Mouse (Mus musculus): Measurements from ENCODE around the gene Defa25. TPM values are rescaled to one million over a fixed set of nuclear protein-coding genes. Genes with fewer than 3 reads are reported as not detected.
"Not testable (repeated sequence)": the region's sequence is repeated elsewhere in the genome, so short reads cannot be mapped to it uniquely, and the experiment has no call there.

Gene Defa25
- polyA plus RNA-seq (2015; fragmentation: Nextera tagmentation; extraction: Ambion mirVana): not detected in 2 replicates

- not testable (repeated sequence) for ATAC-seq (replicated peaks; ENCODE audit: low FRiP score)
Measured at GRCm38 (mm10) chr8:21084142-21084541, at the start of gene Defa25. TSS of gene Defa25 (plus strand) at chr8:21084442.

GRCm38 (mm10) chr8:21054747-21055146, 29.5 kb upstream of the Defa25 start, which contains the start of gene Defa23:
TSS of gene Defa23 (plus strand) at chr8:21055047.
- no CpG with 5 or more reads among the region's 1 CpGs for WGBS
- not testable (repeated sequence) for H3K4me3 ChIP-seq (replicated peaks); H3K9me3 ChIP-seq (replicated peaks); H3K9ac ChIP-seq; H3K27me3 ChIP-seq; H3K4me1 ChIP-seq; ATAC-seq (replicated peaks; ENCODE audit: low FRiP score); H3K4me2 ChIP-seq; H3K36me3 ChIP-seq; H3K27ac ChIP-seq

More at GRCm38 (mm10) chr8:21084142-21084541, at the start of gene Defa25:
- H3K4me2 ChIP-seq; H3K4me3 ChIP-seq (replicated peaks); H3K9ac ChIP-seq; H3K27ac ChIP-seq; H3K4me1 ChIP-seq; H3K9me3 ChIP-seq (replicated peaks); H3K36me3 ChIP-seq; H3K27me3 ChIP-seq: not testable (repeated sequence)

- not testable (repeated sequence) for H3K27ac ChIP-seq; H3K4me3 ChIP-seq (replicated peaks); ATAC-seq (replicated peaks; ENCODE audit: low FRiP score); H3K27me3 ChIP-seq; H3K36me3 ChIP-seq; H3K4me2 ChIP-seq; H3K9me3 ChIP-seq (replicated peaks); H3K9ac ChIP-seq; H3K4me1 ChIP-seq
- 76% methylated on average over 1 of the region's 1 CpGs for WGBS
Measured at GRCm38 (mm10) chr8:21064738-21065137, 19.5 kb upstream of the Defa25 start, which contains the start of gene Defa35. TSS of gene Defa35 (plus strand) at chr8:21065038.

- Histone ChIP-seq H3K27ac (no peak overlapping the region), H3K36me3 (no peaks in the 10 kb centered on the region), H3K4me1 (no peaks in the 10 kb centered on the region), H3K4me3 (replicated peaks) (no peak overlapping the region), H3K9me3 (replicated peaks) (no peaks in the 10 kb centered on the region), H3K27me3 (no peaks in the 10 kb centered on the region), H3K4me2 (no peak overlapping the region), H3K9ac (no peak overlapping the region)
- ATAC-seq (replicated peaks; ENCODE audit: low FRiP score): no peak
- 38% methylated on average over 4 of the region's 4 CpGs for WGBS
Measured at GRCm38 (mm10) chr8:21093106-21093505, 8.9 kb downstream of the Defa25 start.

- H3K27me3 ChIP-seq; H3K36me3 ChIP-seq; H3K27ac ChIP-seq; H3K9me3 ChIP-seq (replicated peaks); H3K4me1 ChIP-seq; H3K4me3 ChIP-seq (replicated peaks); ATAC-seq (replicated peaks; ENCODE audit: low FRiP score); H3K9ac ChIP-seq; H3K4me2 ChIP-seq: not testable (repeated sequence)
- WGBS: 50% methylated on average over 1 of the region's 2 CpGs
Measured at GRCm38 (mm10) chr8:21095950-21096349, 11.7 kb downstream of the Defa25 start, which contains the start of gene Gm14851. TSS of gene Gm14851 (minus strand) at chr8:21096050.

GRCm38 (mm10) chr8:21134342-21134741, 50.1 kb downstream of the Defa25 start, which contains the start of gene Defa30:
TSS of gene Defa30 (plus strand) at chr8:21134642.
- ATAC-seq (replicated peaks; ENCODE audit: low FRiP score); H3K27ac ChIP-seq; H3K36me3 ChIP-seq; H3K9me3 ChIP-seq (replicated peaks); H3K9ac ChIP-seq; H3K4me3 ChIP-seq (replicated peaks); H3K4me1 ChIP-seq; H3K27me3 ChIP-seq; H3K4me2 ChIP-seq: not testable (repeated sequence)
- 53% methylated on average over 3 of the region's 3 CpGs for WGBS

Other genes with a start within 250 kb of the Defa25 start
- gene Defb33, start 191.8 kb upstream of the Defa25 start, polyA plus RNA-seq (2015; fragmentation: Nextera tagmentation; extraction: Ambion mirVana): not detected in 2 replicates
- gene Gm15056, start 181.8 kb upstream of the Defa25 start, polyA plus RNA-seq (2015; fragmentation: Nextera tagmentation; extraction: Ambion mirVana): not detected in 2 replicates
- gene Gm6040, start 162.4 kb upstream of the Defa25 start, polyA plus RNA-seq (2015; fragmentation: Nextera tagmentation; extraction: Ambion mirVana): not detected in 2 replicates
- not detected in 2 replicates for gene AY761185, start 139.7 kb upstream of the Defa25 start, polyA plus RNA-seq (2015; fragmentation: Nextera tagmentation; extraction: Ambion mirVana)
- not detected in 2 replicates for gene Defa21, start 58.9 kb upstream of the Defa25 start, polyA plus RNA-seq (2015; fragmentation: Nextera tagmentation; extraction: Ambion mirVana)
- not detected in 2 replicates for gene Defa23, start 29.4 kb upstream of the Defa25 start, polyA plus RNA-seq (2015; fragmentation: Nextera tagmentation; extraction: Ambion mirVana)
- not detected in 2 replicates for gene Defa35, start 19.4 kb upstream of the Defa25 start, polyA plus RNA-seq (2015; fragmentation: Nextera tagmentation; extraction: Ambion mirVana)
- not detected in 2 replicates for gene Gm14851, start 11.6 kb downstream of the Defa25 start, polyA plus RNA-seq (2015; fragmentation: Nextera tagmentation; extraction: Ambion mirVana)
- not detected in 2 replicates for gene Defa30, start 50.2 kb downstream of the Defa25 start, polyA plus RNA-seq (2015; fragmentation: Nextera tagmentation; extraction: Ambion mirVana)
- gene Defa22, start 77.8 kb downstream of the Defa25 start, polyA plus RNA-seq (2015; fragmentation: Nextera tagmentation; extraction: Ambion mirVana): not detected in 2 replicates
- gene Defa31, start 107.2 kb downstream of the Defa25 start, polyA plus RNA-seq (2015; fragmentation: Nextera tagmentation; extraction: Ambion mirVana): not detected in 2 replicates
- gene Gm15293, start 117.1 kb downstream of the Defa25 start, polyA plus RNA-seq (2015; fragmentation: Nextera tagmentation; extraction: Ambion mirVana): not detected in 2 replicates
- gene Gm15292, start 165.3 kb downstream of the Defa25 start, polyA plus RNA-seq (2015; fragmentation: Nextera tagmentation; extraction: Ambion mirVana): not detected in 2 replicates
- not detected in 2 replicates for gene Defa27, start 231.1 kb downstream of the Defa25 start, polyA plus RNA-seq (2015; fragmentation: Nextera tagmentation; extraction: Ambion mirVana)
- not detected in 2 replicates for gene Defa29, start 242.6 kb downstream of the Defa25 start, polyA plus RNA-seq (2015; fragmentation: Nextera tagmentation; extraction: Ambion mirVana)

Data from kidney, embryonic 15.5 days (tissue).